Mouse (Mus musculus): ENCODE results near the gene Prg4. TPM values are rescaled to one million over a fixed set of nuclear protein-coding genes. Genes with fewer than 3 reads are reported as not detected.

The Prg4 gene
- polyA plus RNA-seq, 1 experiment from 2014 or later, result 0.36 TPM

DNA sequence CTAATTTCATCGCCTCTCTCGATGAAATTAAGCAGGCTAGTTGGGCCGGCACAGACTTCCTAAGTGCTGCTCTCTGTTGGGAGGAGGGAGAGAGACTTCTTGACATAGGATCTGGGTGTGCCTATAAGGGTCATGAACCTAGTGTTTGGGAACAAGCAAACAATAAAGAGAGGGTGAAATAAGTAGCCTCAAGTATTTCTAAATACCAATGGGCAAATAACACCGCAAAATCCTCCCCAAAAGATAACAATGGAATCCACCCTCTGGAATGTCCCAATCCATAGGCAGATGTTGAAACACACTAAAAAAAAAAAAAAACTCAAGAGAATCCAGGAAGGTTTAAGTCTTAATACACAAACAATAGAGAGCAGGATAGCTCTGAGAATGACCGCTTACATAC lies 2.9 kb downstream of the Prg4 start:
- Histone ChIP-seq H3K36me3 (no peaks in the 10 kb centered on the region), H3K4me2 (replicated peaks) (no peak overlapping the region), H3K27me3 (no peaks in the 10 kb centered on the region), H3K4me3 (replicated peaks) (no peak overlapping the region), H3K27ac (no peak overlapping the region), H3K9me3 (no peaks in the 10 kb centered on the region), H3K9ac (replicated peaks) (no peak overlapping the region), H3K4me1 (replicated peaks) (no peaks in the 10 kb centered on the region)
- 80% methylated on average over 5 of the region's 5 CpGs for WGBS
- no peak for ATAC-seq

DNA sequence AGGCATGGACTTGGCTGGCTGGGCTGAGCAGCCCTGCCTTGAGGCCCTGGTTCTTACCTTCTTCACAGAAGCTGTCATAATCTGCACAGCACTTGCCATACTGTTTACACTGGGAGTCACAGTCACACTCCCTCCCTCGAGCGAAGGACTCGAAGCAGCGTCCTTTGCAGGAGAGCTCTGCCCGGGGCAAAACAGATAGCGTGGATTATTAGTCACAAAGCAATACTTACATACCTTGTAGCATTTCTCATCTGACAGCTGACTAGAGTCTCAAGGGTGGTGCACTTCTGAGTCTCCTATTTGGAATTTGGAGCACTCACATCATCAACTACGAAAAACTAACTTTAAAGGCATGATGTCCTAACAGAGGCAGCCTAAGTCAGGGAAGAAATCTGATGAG lies 5.4 kb downstream of the Prg4 start:
- 83% methylated on average over 7 of the region's 7 CpGs for WGBS
- Histone ChIP-seq H3K4me1 (replicated peaks) (no peaks in the 10 kb centered on the region), H3K36me3 (no peaks in the 10 kb centered on the region), H3K4me2 (replicated peaks) (no peak overlapping the region), H3K4me3 (replicated peaks) (no peak overlapping the region), H3K27ac (no peak overlapping the region), H3K27me3 (no peaks in the 10 kb centered on the region), H3K9me3 (no peaks in the 10 kb centered on the region), H3K9ac (replicated peaks) (no peak overlapping the region)
- no peak for ATAC-seq

DNA sequence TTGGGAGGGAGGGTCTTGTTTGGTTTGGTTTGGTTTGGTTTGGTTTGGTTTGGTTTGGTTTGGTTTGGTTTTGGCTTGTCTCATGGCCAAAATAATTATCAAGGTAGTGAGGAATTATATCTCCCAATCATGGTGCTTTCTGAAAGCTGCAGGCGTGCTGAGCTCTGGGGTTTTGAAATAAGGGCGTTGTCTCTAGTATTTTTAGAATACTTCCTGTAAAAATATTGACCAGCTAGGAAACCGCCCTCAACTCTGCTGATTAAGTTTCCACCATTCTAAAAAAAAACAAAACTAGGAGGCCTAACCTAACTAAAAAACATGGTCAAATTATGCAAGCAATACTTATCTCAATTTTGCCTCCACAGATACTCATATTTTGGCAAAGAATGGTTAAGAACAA lies 6.4 kb downstream of the Prg4 start:
- Histone ChIP-seq H3K27me3 (no peaks in the 10 kb centered on the region), H3K9ac (replicated peaks) (no peak overlapping the region), H3K4me1 (replicated peaks) (no peaks in the 10 kb centered on the region), H3K4me3 (replicated peaks) (no peak overlapping the region), H3K4me2 (replicated peaks) (no peak overlapping the region), H3K9me3 (no peaks in the 10 kb centered on the region), H3K27ac (no peak overlapping the region), H3K36me3 (no peaks in the 10 kb centered on the region)
- WGBS, result 90% methylated on average over 3 of the region's 3 CpGs
- no peak for ATAC-seq

DNA sequence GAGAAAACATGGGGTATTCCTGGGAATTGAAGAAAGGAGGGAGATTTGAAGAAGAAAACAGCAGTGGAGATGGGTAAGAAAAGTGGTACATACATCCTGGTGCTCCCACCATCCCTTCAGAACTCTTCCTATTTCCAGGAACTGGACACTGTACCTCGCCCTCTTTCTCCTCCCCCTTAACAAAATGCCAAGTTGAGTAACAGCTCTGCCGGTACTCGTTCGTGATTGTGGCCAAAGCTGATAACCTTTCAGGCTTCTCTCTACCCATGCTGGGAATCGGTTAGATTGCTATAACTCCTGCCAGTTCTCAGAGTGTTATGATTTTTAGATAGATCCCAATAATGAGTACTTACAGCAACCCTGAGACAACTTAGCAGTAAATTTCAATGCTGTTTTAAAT lies 7.0 kb downstream of the Prg4 start:
- Histone ChIP-seq H3K27me3 (no peaks in the 10 kb centered on the region), H3K4me2 (replicated peaks) (no peak overlapping the region), H3K4me1 (replicated peaks) (no peaks in the 10 kb centered on the region), H3K4me3 (replicated peaks) (no peak overlapping the region), H3K36me3 (no peaks in the 10 kb centered on the region), H3K27ac (no peak overlapping the region), H3K9me3 (no peaks in the 10 kb centered on the region), H3K9ac (replicated peaks) (no peak overlapping the region)
- ATAC-seq, result no peak
- WGBS, result 93% methylated on average over 5 of the region's 5 CpGs

DNA sequence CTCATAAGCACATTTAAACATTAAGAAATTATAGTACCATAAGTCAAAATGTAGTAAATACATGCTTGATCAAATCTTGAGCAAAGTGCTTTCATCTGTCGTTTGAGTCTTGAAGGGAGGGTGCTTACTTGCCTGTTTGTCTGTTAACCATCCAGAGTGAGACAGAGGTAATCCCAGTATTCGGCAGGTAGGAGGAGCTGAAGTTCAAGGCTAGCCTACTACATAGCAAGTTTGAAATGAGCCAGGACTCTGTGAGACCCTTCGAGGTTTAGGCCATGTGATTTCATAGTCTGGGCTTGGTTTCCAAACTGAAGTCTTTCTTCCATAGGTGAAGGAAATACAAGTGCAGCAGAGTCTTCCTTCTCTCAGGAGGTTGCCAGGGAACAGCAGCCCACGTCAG lies 24.2 kb downstream of the Prg4 start:
- Histone ChIP-seq H3K27ac (no peak overlapping the region), H3K9ac (replicated peaks) (no peak overlapping the region), H3K4me1 (replicated peaks) (no peaks in the 10 kb centered on the region), H3K4me3 (replicated peaks) (no peak overlapping the region), H3K36me3 (peaks cover 72% of the 10 kb centered on the region), H3K9me3 (no peaks in the 10 kb centered on the region), H3K4me2 (replicated peaks) (no peak overlapping the region), H3K27me3 (no peaks in the 10 kb centered on the region)
- 83% methylated on average over 4 of the region's 4 CpGs for WGBS
- no peak for ATAC-seq

DNA sequence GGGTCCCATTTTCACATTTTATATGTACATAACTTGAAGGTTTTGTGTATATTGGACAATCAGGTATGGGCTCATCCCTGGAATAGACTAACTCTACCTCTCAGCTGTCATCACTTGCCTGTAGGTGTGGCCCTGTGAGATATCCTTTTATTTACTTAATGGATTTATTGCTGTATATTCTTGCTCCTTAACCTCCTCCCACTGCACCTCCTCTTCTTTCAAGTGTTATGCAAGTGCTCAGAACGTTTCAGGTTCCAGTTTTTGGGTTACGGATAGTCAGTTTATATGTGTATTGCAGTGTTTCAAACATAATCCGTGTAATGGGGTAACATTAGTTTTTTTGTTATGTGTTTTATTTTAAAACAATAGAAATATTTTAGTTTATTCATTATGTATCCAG lies 27.3 kb downstream of the Prg4 start:
- 94% methylated on average over 3 of the region's 3 CpGs for WGBS
- H3K9ac ChIP-seq (replicated peaks), result no peak overlapping the region
- H3K36me3 ChIP-seq, result peaks cover 73% of the 10 kb centered on the region
- no peak for ATAC-seq
- H3K4me1 ChIP-seq (replicated peaks), result no peaks in the 10 kb centered on the region
- H3K4me3 ChIP-seq (replicated peaks), result no peak overlapping the region
- no peak overlapping the region for H3K4me2 ChIP-seq (replicated peaks)
- H3K27me3 ChIP-seq, result no peaks in the 10 kb centered on the region
- H3K27ac ChIP-seq, result no peak overlapping the region
- H3K9me3 ChIP-seq, result no peaks in the 10 kb centered on the region

DNA sequence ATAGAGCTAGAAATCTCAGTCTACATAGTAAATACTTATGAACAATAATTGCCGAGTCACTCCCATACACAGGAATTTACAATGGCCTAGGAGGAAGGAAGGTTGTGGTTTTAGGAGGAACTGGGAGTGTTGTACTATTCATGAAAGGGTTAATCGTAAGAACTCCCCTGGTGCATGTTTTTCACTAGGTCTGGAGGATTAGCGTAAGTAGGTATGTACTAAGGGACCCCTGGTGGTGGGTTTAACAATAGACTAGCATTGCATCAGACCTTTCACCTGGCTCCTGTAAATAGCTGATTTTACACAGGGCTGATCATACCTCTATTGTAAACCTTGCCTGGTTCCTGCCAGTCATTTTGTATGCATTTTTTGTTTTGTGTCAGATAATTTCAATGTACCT lies 39.7 kb downstream of the Prg4 start:
- Histone ChIP-seq H3K27ac (no peak overlapping the region), H3K36me3 (peaks cover 84% of the 10 kb centered on the region), H3K4me3 (replicated peaks) (no peak overlapping the region), H3K9me3 (no peaks in the 10 kb centered on the region), H3K27me3 (no peaks in the 10 kb centered on the region), H3K4me2 (replicated peaks) (no peak overlapping the region), H3K9ac (replicated peaks) (no peak overlapping the region), H3K4me1 (replicated peaks) (no peaks in the 10 kb centered on the region)
- 60% methylated on average over 3 of the region's 3 CpGs for WGBS
- ATAC-seq, result no peak

DNA sequence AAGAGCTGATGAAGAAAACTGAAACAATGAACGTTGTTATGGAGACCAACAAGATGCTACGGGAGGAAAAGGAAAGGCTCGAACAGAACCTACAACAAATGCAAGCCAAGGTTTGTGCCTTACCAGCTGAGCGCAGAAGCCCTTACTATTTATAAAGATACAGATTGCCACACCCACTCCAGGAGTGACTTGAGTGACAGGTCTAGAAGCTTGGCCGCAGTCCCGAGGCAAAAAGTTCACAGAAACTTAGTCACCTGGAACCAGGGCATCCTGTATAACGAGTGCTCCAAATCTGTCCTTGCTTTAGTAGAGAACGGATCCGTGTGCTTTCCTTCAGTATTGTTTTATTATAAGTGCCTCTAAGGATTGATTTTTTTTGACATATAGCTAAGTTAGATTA lies 40.3 kb downstream of the Prg4 start:
- no peak for ATAC-seq
- H3K27ac ChIP-seq, result no peak overlapping the region

DNA sequence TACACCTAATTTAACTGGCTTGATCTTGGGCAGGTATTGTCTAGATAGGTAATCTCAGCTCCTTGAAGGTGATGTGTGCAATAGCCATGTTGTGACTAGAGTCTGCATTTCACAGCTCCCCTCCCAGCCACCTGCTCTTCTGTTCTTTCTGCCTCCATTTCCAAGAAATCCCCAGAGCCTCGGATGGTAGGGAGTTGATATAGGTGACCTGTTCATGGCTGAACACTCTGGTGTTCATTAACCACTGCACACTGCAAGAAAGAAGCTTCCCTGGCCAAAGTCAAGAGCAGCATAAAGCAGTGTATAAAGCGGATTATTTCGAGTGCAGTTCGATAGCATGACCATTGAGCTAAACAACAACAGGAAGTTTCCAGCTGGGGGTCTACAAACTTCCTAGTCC lies 47.5 kb downstream of the Prg4 start:
- Histone ChIP-seq H3K4me2 (replicated peaks) (no peak overlapping the region), H3K27ac (no peak overlapping the region), H3K4me3 (replicated peaks) (no peak overlapping the region), H3K27me3 (no peaks in the 10 kb centered on the region), H3K9me3 (no peaks in the 10 kb centered on the region), H3K9ac (replicated peaks) (no peak overlapping the region), H3K36me3 (peaks cover 65% of the 10 kb centered on the region), H3K4me1 (replicated peaks) (no peaks in the 10 kb centered on the region)
- ATAC-seq, result no peak
- 96% methylated on average over 4 of the region's 4 CpGs for WGBS

More for the DNA sequence above, 40.3 kb downstream of the Prg4 start:
- Histone ChIP-seq H3K9me3 (no peaks in the 10 kb centered on the region), H3K4me3 (replicated peaks) (no peak overlapping the region), H3K36me3 (peaks cover 79% of the 10 kb centered on the region), H3K4me1 (replicated peaks) (no peaks in the 10 kb centered on the region), H3K9ac (replicated peaks) (no peak overlapping the region), H3K4me2 (replicated peaks) (no peak overlapping the region), H3K27me3 (no peaks in the 10 kb centered on the region)
- 87% methylated on average over 9 of the region's 9 CpGs for WGBS

DNA sequence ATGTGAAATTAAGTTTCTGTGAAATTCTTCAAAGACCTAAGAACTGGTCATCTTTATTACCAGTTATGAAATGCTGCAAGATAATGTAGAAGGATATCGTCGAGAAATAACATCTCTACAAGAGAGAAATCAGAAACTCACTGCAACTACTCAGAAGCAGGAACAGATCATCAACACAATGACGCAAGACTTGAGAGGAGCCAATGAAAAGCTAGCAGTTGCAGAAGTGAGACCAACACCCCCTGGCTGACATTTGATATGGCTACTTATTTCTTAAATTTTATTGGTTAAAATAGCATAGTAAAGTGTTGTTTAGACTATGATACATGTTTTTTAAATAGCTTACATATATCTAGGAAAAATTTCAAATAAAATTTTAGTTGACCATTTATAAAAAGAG lies 50.0 kb downstream of the Prg4 start:
- H3K9ac ChIP-seq (replicated peaks), result no peak overlapping the region
- no peak overlapping the region for H3K4me2 ChIP-seq (replicated peaks)
- H3K4me3 ChIP-seq (replicated peaks), result no peak overlapping the region
- no peak for ATAC-seq
- no peaks in the 10 kb centered on the region for H3K4me1 ChIP-seq (replicated peaks)
- WGBS, result 97% methylated on average over 3 of the region's 3 CpGs
- no peak overlapping the region for H3K27ac ChIP-seq
- no peaks in the 10 kb centered on the region for H3K27me3 ChIP-seq
- H3K36me3 ChIP-seq, result peaks cover 67% of the 10 kb centered on the region
- H3K9me3 ChIP-seq, result no peaks in the 10 kb centered on the region

DNA sequence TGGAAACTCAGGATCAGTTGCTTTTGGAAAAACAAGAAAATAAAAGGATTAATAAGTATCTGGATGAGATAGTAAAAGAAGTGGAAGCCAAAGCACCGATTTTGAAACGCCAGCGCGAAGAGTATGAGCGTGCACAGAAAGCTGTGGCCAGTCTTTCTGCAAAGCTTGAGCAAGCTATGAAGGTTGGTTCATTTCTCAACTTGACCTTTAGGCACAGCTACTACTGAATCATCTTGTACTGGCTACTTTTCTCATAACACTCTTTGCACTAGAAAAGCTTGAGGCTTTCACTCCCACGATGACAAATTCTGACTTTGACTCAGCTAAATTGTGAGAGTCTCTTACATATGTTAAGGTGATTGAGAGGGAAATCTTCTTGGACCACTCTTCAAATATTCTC lies 56.0 kb downstream of the Prg4 start:
- ATAC-seq, result no peak
- Histone ChIP-seq H3K9ac (replicated peaks) (no peak overlapping the region), H3K4me3 (replicated peaks) (no peak overlapping the region), H3K27me3 (no peaks in the 10 kb centered on the region), H3K36me3 (peaks cover 71% of the 10 kb centered on the region), H3K27ac (no peak overlapping the region), H3K4me1 (replicated peaks) (no peaks in the 10 kb centered on the region), H3K9me3 (no peaks in the 10 kb centered on the region), H3K4me2 (replicated peaks) (no peak overlapping the region)
- 97% methylated on average over 6 of the region's 6 CpGs for WGBS

DNA sequence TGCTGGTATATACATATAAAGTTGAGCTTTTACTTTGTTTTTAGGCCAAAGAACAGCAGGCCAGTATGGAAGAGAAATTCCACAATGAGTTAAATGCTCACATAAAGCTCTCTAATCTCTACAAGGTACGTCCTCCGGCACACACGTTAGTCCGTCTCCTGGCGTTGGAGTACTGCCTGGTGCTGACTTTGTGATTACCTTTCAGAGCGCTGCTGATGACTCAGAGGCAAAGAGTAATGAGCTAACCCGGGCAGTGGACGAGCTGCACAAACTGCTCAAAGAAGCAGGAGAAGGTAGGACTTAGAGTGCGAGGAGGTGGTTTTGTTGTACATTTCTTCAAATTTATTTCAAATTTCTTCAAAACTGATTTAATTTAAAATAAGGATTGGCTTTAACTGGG lies 58.7 kb downstream of the Prg4 start:
- H3K9ac ChIP-seq (replicated peaks), result no peak overlapping the region
- no peaks in the 10 kb centered on the region for H3K9me3 ChIP-seq
- H3K4me2 ChIP-seq (replicated peaks), result no peak overlapping the region
- no peaks in the 10 kb centered on the region for H3K27me3 ChIP-seq
- no peak overlapping the region for H3K27ac ChIP-seq
- H3K36me3 ChIP-seq, result peaks cover 64% of the 10 kb centered on the region
- H3K4me3 ChIP-seq (replicated peaks), result no peak overlapping the region
- H3K4me1 ChIP-seq (replicated peaks), result no peaks in the 10 kb centered on the region
- 93% methylated on average over 9 of the region's 9 CpGs for WGBS
- no peak for ATAC-seq

DNA sequence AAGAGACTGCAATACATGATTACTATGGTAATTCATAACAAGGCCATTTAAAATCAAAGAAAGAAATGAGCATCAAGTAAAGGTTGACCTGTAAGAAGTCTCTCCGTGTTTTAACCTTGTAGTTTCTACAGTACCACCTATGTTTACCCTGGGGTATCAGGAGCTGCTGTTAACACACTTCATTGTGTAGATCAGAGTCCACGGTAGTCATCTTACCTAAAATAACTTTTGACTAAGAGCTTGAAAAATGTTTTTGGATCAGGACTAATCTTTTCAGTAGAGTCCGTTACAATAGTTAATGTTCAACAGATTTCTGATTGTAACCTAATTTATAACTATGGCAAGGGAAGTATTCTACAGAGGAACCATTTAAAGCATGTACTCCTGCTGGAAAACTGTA lies 61.4 kb downstream of the Prg4 start:
- Histone ChIP-seq H3K4me2 (replicated peaks) (no peak overlapping the region), H3K4me1 (replicated peaks) (no peaks in the 10 kb centered on the region), H3K27me3 (no peaks in the 10 kb centered on the region), H3K36me3 (peaks cover 57% of the 10 kb centered on the region), H3K27ac (no peak overlapping the region), H3K9ac (replicated peaks) (no peak overlapping the region), H3K4me3 (replicated peaks) (no peak overlapping the region), H3K9me3 (no peaks in the 10 kb centered on the region)
- 97% methylated on average over 3 of the region's 3 CpGs for WGBS
- ATAC-seq, result no peak

All from midbrain, embryonic 13.5 days (tissue).